Mouse (Mus musculus) cerebral cortex, adult 2 months (tissue): ENCODE results near the gene Zfp30.

Experiments used
- WGBS: fragments of 180-500 bp; shearing (Covaris S2); methylation state at CpG from one replicate; pipeline ENCODE4 v1.1.7; 2018; 5-methylcytosine and 5-hydroxymethylcytosine counted together

The Zfp30 gene

DNA sequence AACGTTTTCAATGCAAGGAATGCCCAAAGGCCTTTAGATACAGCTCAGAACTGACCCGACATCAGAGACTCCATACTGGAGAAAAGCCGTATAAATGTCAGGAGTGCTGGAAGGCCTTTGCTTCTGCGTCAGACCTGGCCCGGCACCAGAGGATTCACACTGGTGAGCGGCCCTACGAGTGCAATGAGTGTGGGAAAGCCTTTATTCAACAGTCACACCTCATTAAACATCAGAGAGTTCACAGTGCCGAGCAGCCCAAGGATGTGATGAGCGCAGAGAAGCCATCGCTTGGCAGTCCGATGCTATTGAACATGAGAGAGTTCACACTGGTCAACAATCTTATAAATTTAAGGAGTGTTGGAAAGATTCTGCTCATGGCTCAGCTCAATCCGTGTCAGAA lies 46.0 kb downstream of the Zfp30 start:
- WGBS: 89% methylated on average over 12 of the region's 12 CpGs

DNA sequence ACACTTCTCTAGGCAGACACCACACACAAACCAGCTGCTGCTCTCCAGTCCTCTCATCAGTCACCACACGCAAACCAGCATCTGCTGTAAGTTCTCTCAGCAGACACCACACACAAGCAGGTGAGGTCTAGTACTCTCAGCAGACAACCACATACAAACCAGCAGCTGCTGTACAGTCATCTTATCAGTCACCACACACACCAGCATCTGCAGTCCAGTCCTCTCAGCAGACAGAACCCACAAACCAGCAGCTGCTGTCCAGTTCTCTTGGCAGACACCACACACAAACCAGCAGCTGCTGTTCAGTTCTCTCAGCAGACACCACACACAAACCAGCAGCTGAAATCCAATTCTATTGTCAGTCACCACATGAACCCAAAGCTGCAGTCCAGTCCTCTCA lies 53.0 kb downstream of the Zfp30 start:
- WGBS: 94% methylated on average over 1 of the region's 1 CpGs

GRCm38 (mm10) chr7:29839256-29839655 lies 55.5 kb downstream of the Zfp30 start:
- 82% methylated on average over 3 of the region's 3 CpGs for WGBS

- WGBS: 95% methylated on average over 1 of the region's 1 CpGs
Measured at GRCm38 (mm10) chr7:29842105-29842504, 58.3 kb downstream of the Zfp30 start.
